Mouse (Mus musculus) hindbrain, embryonic 12.5 days (tissue): Measurements from ENCODE around the gene Fggy. TPM values are rescaled to one million over a fixed set of nuclear protein-coding genes. Genes with fewer than 3 reads are reported as not detected.
A peak's percentile ranks its signal among the peaks of the same experiment; 100 is the strongest.

Experiments
- ATAC-seq: fragments of 200-750 bp; cut with Nextera tagmentation; 2 replicates; pipeline ENCODE4 v1.8.0; 2017; ENCODE audit warnings: moderate TSS enrichment; ENCODE audit not compliant: low FRiP score
- H3K27ac ChIP-seq: fragments of 300-500 bp; sonication (generic); 2 replicates; pipeline ENCODE4 v1.5.1; 2016; ENCODE audit warnings: mild to moderate bottlenecking
- H3K27me3 ChIP-seq: fragments of 300-500 bp; sonication (generic); 2 replicates; pipeline ENCODE4 v1.6.1; 2016; ENCODE audit warnings: mild to moderate bottlenecking
- H3K36me3 ChIP-seq: fragments of 300-500 bp; sonication (generic); 2 replicates; pipeline ENCODE4 v1.6.1; 2016; ENCODE audit warnings: mild to moderate bottlenecking
- H3K4me1 ChIP-seq: fragments of 300-500 bp; sonication (generic); 2 replicates; pipeline ENCODE4 v1.6.1; 2016
- H3K4me2 ChIP-seq: fragments of 300-500 bp; sonication (generic); replicated peaks from 2 replicates; pipeline ENCODE4 v1.6.1; 2016; ENCODE audit warnings: mild to moderate bottlenecking
- H3K4me3 ChIP-seq: fragments of 300-500 bp; sonication (generic); 2 replicates; pipeline ENCODE4 v1.5.1; 2016; ENCODE audit warnings: mild to moderate bottlenecking
- H3K9ac ChIP-seq: fragments of 300-500 bp; sonication (generic); 2 replicates; pipeline ENCODE4 v1.6.1; 2016; ENCODE audit warnings: mild to moderate bottlenecking, moderate library complexity
- H3K9me3 ChIP-seq: fragments of 300-500 bp; sonication (generic); replicated peaks from 2 replicates; pipeline ENCODE4 v1.6.1; 2016; ENCODE audit warnings: mild to moderate bottlenecking
- WGBS: fragments of 180-500 bp; shearing (Covaris S2); methylation state at CpG from one replicate; pipeline ENCODE4 v1.1.7; 2016; 5-methylcytosine and 5-hydroxymethylcytosine counted together
- polyA plus RNA-seq: library from polyadenylated mRNA; unstranded; fragments of >200 nt; fragmentation: Nextera tagmentation; extraction: Ambion mirVana; gene quantifications from 2 replicates; pipeline ENCODE4 v1.2.1, GENCODE M21; 2016

Gene Fggy
- polyA plus RNA-seq, 1 experiment from 2014 or later = 8.7 TPM

DNA sequence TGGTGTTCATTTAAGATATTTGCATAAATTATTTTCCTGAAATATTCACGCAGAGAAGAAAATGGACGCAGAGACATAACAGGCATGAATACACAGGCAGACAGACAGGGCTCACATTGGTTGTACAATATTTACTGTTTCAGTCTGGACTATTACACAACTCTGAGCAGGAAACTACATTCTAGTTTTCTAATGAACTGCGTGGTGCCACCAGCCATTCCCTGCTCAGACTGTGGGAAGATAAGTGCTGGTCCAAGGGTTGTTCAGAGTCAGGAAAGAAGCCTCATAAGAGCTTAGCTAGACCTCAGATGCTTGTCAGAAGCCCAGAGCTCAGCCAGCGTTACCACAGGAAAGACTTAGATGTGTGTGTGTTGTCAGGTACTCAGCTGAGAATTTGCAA is 270.9 kb downstream of the Fggy start:
- ATAC-seq = no peak
- Histone ChIP-seq H3K27ac (no peak overlapping the region), H3K36me3 (no peaks in the 10 kb centered on the region), H3K4me1 (peaks cover 5% of the 10 kb centered on the region), H3K4me3 (no peak overlapping the region), H3K27me3 (no peaks in the 10 kb centered on the region), H3K9ac (no peak overlapping the region), H3K4me2 (no peak overlapping the region), H3K9me3 (no peaks in the 10 kb centered on the region)
- WGBS = 93% methylated on average over 4 of the region's 4 CpGs

DNA sequence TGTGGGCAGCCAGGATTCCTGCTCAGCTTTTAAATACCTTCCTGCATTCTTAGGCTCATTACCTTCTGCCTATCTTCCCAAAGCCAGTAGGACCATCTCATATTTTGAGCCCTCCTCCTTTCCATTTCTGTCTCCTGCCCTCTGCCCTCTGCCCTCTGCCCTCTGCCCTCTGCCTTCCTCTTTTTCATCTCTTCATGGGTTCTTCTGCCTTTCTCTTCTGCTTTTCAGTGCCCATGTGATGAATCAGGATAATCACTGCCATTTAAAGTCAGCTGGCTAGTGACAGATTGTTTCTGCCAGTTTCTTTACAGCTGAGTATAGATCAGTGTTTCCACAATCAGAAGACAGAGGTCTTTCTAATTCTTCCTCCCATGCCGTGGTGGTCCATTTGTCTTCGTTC is 273.0 kb downstream of the Fggy start:
- H3K9ac ChIP-seq = no peak overlapping the region
- no peaks in the 10 kb centered on the region for H3K36me3 ChIP-seq
- H3K4me1 ChIP-seq = peaks cover 5% of the 10 kb centered on the region
- WGBS = 30% methylated on average over 2 of the region's 2 CpGs
- H3K27ac ChIP-seq = no peak overlapping the region
- no peaks in the 10 kb centered on the region for H3K9me3 ChIP-seq
- no peak overlapping the region for H3K4me3 ChIP-seq
- H3K4me2 ChIP-seq = no peak overlapping the region
- no peaks in the 10 kb centered on the region for H3K27me3 ChIP-seq
- ATAC-seq = no peak

DNA sequence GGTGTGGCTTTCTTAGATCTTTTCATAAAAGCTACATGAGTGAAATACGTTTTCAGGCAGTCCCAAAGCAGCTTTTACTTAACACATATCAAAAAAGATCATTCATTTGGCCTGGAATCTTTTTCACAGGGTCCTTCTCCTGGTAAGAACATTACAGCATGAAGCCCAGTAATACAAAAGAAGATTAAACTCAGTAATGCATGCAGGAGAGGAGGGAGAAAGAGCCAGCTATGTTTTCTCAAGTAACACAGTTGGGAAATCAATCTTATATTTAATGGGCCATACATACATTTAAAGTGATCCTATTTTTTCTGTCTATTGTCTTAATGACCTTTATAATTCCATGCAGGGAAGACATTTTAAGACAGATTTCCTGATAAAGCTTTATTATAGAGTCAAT is 282.6 kb downstream of the Fggy start:
- Histone ChIP-seq H3K27me3 (no peaks in the 10 kb centered on the region), H3K4me1 (no peaks in the 10 kb centered on the region), H3K9me3 (no peaks in the 10 kb centered on the region), H3K4me2 (no peak overlapping the region), H3K36me3 (no peaks in the 10 kb centered on the region), H3K27ac (no peak overlapping the region), H3K9ac (no peak overlapping the region), H3K4me3 (no peak overlapping the region)
- no peak for ATAC-seq
- WGBS = 56% methylated on average over 1 of the region's 1 CpGs

DNA sequence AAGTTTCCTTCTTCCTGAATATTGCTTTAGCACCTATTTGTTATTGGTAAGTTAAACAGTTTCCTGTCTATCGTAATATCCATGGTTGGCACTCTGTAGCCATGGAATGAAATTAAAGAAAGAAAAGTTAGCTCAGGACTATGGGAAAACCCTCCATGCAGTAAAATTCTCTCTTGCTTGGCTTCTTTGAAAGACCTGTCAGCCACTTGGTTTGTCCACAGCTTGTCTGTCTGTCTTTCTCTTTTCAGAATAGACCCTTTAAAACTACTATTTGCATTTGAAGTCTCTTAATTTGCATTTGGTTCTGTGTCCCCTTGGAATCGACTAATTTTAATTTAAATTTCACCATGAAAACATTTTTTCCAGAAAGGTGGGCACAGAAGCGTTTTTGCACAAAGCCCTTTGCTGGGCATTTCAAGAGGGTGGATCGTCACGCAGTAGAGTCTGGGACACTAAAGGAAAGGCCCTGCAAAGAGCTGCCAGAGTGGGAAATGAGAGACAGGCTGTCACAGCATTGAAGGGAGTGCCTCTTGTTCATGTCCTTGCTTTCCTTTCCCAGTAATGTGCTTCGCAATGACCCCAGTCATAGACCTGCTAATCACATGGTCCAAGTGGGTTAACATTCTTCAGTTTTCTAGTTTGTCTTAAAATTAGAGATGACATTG is 283.2 kb downstream of the Fggy start:
- Histone ChIP-seq H3K36me3 (no peaks in the 10 kb centered on the region), H3K4me1 (peaks cover 1% of the 10 kb centered on the region)
- 55% methylated on average over 6 of the region's 6 CpGs for WGBS

DNA sequence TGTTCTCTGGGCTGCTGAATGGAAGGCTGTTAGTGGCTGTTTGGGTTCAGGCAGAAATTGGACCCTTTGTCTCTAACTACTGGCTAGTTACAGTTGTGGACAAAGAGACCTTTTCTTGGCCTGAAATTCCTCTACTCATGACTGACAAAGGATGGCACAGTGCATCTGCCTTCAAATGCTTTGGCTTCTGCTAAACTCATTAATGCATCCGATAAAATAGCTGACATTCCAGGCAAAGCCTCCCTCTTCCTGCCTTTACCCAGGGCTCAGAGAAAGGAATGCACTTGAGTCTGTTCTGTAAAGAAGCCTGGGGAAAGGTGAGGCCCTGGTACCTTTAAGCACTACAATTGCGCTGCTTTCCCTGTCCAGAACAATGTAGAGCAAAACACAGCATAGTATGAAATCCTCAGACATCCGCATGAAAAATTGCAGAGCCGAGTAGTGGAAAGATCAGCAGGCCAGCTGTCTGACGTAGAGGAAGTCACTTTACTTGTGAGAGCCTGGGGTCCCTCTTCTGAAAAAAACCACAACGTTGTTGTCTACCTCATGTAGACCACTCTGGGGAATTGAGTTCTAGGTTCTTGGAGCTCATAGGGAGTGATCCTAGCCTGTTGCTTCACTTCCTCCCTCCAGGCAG is 288.8 kb downstream of the Fggy start:
- no peak overlapping the region for H3K9ac ChIP-seq
- H3K4me3 ChIP-seq = no peak overlapping the region
- H3K4me2 ChIP-seq = no peak overlapping the region
- no peaks in the 10 kb centered on the region for H3K9me3 ChIP-seq
- 0 out of 2 replicates have a peak, but pooled peaks have one; percentile 22 for ATAC-seq
- peak overlapping the region; percentile 40; the same call in 1 of the 2 replicates for H3K27ac ChIP-seq
- peaks cover 12% of the 10 kb centered on the region for H3K4me1 ChIP-seq
- no peaks in the 10 kb centered on the region for H3K27me3 ChIP-seq
- 48% methylated on average over 6 of the region's 6 CpGs for WGBS
- H3K36me3 ChIP-seq = no peaks in the 10 kb centered on the region

More for the DNA sequence above, 283.2 kb downstream of the Fggy start:
- no peak overlapping the region for H3K4me3 ChIP-seq
- H3K27me3 ChIP-seq = no peaks in the 10 kb centered on the region
- no peaks in the 10 kb centered on the region for H3K9me3 ChIP-seq
- H3K27ac ChIP-seq = no peak overlapping the region
- peak; percentile 40; the same call in 1 of the 2 replicates for ATAC-seq
- no peak overlapping the region for H3K9ac ChIP-seq
- H3K4me2 ChIP-seq = no peak overlapping the region

DNA sequence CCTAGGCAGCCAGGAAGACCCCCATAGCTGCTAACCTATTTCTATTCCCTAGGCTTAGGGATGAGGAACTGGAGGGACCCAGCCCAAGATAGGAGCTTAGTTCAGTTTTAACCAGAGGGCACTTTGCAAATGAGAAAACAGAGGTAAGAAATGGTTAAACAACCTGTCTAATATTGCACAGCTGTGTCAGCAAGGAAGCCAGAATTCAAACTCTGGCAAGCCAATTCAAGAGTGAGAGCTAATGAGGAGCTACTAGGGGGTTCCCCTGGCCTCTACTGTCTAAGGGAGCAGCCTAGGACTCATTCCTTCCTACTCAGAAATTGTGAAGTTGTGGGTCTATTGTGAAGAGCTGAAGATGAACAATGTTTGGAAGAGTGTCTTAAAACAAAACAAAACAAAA is 289.9 kb downstream of the Fggy start:
- Histone ChIP-seq H3K9ac (no peak overlapping the region), H3K36me3 (no peaks in the 10 kb centered on the region)
- ATAC-seq = no peak

DNA sequence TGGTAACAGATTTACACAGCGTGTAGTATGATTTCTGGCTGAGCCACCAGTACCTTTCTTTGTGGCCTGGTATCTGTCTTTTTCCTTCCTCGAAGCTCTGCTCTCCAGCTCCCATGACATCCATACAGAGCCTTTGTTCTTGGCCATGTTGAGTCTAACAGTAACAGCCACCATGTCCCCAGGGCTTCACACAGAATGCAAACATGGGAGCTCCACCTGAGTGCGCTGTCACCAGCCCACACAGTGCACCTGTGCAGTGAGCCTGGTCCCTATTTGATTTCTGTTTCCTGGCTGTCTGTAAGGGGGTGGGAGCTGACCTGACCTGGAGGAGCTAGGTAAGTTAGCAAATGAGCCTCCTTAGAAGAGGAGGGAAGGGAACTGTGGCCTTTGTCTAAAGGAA is 290.4 kb downstream of the Fggy start:
- WGBS = 78% methylated on average over 3 of the region's 3 CpGs
- no peak overlapping the region for H3K9ac ChIP-seq

More for the DNA sequence above, 289.9 kb downstream of the Fggy start:
- no peak overlapping the region for H3K4me3 ChIP-seq
- H3K4me2 ChIP-seq = no peak overlapping the region
- H3K4me1 ChIP-seq = peaks cover 12% of the 10 kb centered on the region
- no peaks in the 10 kb centered on the region for H3K9me3 ChIP-seq
- no peaks in the 10 kb centered on the region for H3K27me3 ChIP-seq
- no peak overlapping the region for H3K27ac ChIP-seq

DNA sequence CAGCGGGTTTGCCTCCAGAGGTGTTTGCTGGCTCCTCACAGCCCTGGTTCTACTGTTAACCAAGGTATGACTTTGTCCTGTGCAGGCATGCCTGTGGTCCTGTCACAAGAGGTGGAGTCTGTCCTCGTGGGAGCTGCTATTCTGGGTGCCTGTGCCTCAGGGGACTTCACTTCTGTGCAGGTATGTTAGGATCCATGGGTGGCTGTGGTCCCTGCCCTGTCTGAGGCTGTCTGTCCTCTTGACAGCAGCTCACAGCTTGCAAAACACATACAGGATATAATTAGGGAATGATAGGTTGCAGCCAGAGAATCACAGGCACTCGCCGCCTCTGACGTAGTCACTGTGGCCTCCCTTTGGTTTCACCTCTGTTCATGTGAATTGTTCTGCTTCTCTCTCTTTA is 292.2 kb downstream of the Fggy start:
- Histone ChIP-seq H3K36me3 (no peaks in the 10 kb centered on the region), H3K27me3 (no peaks in the 10 kb centered on the region), H3K4me1 (peaks cover 12% of the 10 kb centered on the region), H3K4me2 (no peak overlapping the region), H3K9me3 (no peaks in the 10 kb centered on the region), H3K27ac (no peak overlapping the region), H3K4me3 (no peak overlapping the region), H3K9ac (no peak overlapping the region)
- 76% methylated on average over 5 of the region's 5 CpGs for WGBS
- no peak for ATAC-seq

More for the DNA sequence above, 290.4 kb downstream of the Fggy start:
- ATAC-seq = no peak
- Histone ChIP-seq H3K36me3 (no peaks in the 10 kb centered on the region), H3K4me1 (peaks cover 12% of the 10 kb centered on the region), H3K4me3 (no peak overlapping the region), H3K27me3 (no peaks in the 10 kb centered on the region), H3K9me3 (no peaks in the 10 kb centered on the region), H3K4me2 (no peak overlapping the region), H3K27ac (no peak overlapping the region)

DNA sequence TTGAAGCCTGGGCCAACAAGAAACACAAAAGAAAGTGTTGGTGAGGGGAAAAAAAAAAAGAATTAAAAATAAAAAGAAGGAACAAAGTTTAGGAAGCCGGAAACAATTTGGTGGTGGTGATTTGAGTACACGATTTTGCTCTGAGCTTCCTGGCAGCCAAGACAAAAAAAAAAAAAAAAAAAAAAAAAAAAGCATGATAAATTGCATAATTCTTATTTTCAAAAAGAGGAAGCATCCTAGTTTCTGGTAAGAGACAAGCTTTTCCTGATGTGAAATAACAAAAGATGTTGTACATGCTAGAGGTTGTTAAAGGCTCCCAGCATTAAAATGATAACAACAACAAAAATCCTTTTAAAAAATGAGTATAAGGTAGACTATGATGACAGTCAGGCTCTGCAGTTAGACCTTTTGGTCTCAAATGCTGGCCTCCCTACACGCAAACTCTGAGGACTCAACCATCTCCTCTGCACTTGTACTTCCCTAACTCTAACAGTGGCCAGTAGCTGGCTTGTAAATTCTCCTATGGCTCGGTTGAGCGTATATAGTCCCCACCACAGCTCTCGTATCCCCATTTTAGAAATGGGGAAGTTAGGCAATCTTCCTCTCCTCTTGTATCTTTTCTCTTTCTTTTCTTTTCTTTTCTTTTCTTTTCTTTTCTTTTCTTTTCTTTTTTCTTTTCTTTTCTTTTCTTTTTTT is 292.9 kb downstream of the Fggy start:
- no peak overlapping the region for H3K4me2 ChIP-seq
- peaks cover 12% of the 10 kb centered on the region for H3K4me1 ChIP-seq
- no peaks in the 10 kb centered on the region for H3K9me3 ChIP-seq
- H3K27me3 ChIP-seq = no peaks in the 10 kb centered on the region
- H3K4me3 ChIP-seq = no peak overlapping the region
- H3K9ac ChIP-seq = no peak overlapping the region
- no peaks in the 10 kb centered on the region for H3K36me3 ChIP-seq
- H3K27ac ChIP-seq = no peak overlapping the region
- WGBS = 90% methylated on average over 6 of the region's 6 CpGs
- no peak for ATAC-seq

DNA sequence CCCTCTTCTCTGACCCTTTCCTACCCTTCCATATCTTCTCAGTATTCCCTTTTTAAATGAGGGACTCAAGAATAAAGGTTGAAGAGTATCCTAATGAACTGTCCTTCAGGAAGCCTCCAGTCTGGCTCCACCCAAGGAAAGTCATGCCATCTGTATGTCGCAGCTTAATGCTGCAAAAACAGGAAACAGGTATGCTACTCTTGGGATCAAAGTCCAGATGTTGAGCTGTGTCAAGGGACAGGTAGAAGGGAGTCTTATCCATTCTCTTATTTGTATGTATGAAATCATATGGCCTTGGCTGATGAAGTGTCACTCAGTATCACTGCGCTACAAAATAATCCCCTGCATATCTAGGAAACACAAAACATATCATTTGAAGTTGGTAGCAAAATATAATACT is 294.9 kb downstream of the Fggy start:
- H3K9me3 ChIP-seq = no peaks in the 10 kb centered on the region
- WGBS = 88% methylated on average over 2 of the region's 2 CpGs
- no peak for ATAC-seq

DNA sequence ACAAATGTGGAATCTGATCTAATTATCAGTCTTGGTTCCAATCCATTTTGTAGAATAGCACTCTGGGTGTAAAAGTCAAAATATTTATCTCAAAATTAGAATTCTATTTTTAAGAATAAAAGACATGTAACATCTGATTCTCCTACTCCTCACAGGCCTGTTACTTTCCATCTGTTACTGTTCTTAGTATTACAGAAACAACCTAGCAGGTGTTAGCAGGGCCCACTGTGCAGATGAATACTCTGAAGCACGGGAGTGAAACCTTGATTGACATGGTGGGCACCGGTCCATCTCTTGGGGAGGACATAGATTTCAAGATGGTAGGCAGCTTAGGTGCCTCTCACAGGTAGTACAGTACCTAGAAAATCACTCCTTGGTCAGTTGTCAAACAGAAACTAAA is 298.7 kb downstream of the Fggy start:
- ATAC-seq = no peak
- Histone ChIP-seq H3K4me2 (no peak overlapping the region), H3K9ac (no peak overlapping the region), H3K4me3 (no peak overlapping the region), H3K27me3 (no peaks in the 10 kb centered on the region), H3K36me3 (no peaks in the 10 kb centered on the region), H3K4me1 (no peaks in the 10 kb centered on the region), H3K27ac (no peak overlapping the region), H3K9me3 (no peaks in the 10 kb centered on the region)
- 80% methylated on average over 2 of the region's 2 CpGs for WGBS

More for the DNA sequence above, 294.9 kb downstream of the Fggy start:
- Histone ChIP-seq H3K4me1 (no peaks in the 10 kb centered on the region), H3K27me3 (no peaks in the 10 kb centered on the region), H3K4me3 (no peak overlapping the region), H3K9ac (no peak overlapping the region), H3K36me3 (no peaks in the 10 kb centered on the region), H3K27ac (no peak overlapping the region), H3K4me2 (no peak overlapping the region)

DNA sequence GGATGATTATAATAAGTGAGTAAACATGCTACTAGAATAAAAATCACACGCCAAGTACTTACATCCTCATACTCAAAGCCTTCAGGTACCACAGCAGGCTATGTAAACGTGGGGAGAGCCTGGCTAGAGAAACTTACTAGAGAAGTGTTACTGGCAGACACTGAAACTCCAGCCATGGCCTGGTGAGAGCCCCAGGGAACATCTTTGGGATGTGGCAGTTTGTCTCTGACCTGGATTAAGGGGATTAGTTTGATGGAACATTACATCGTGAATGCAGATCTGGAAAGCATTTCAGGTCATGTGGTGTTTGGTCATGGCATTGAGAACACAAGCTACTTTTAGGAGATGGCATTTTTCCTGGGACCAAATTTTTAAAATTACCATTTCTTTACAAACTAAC is 303.3 kb downstream of the Fggy start:
- no peak overlapping the region for H3K27ac ChIP-seq
- 0 out of 2 replicates have a peak, but pooled peaks cover 2% of the 10 kb centered on the region for H3K4me1 ChIP-seq
- H3K36me3 ChIP-seq = no peaks in the 10 kb centered on the region
- no peak for ATAC-seq
- H3K4me2 ChIP-seq = no peak overlapping the region
- no peaks in the 10 kb centered on the region for H3K9me3 ChIP-seq
- no peak overlapping the region for H3K4me3 ChIP-seq
- 48% methylated on average over 3 of the region's 3 CpGs for WGBS
- no peaks in the 10 kb centered on the region for H3K27me3 ChIP-seq
- no peak overlapping the region for H3K9ac ChIP-seq
